Mouse (Mus musculus) spleen, adult 2 months (tissue): ENCODE results near the gene Gpr141.

Experiments
- CTCF ChIP-seq: fragments of 200-500 bp; IDR thresholded peaks from 2 replicates; pipeline ENCODE4 v1.5.1; 2011; ENCODE audit warnings: mild to moderate bottlenecking, inconsistent platforms; ENCODE audit not compliant: insufficient read depth, insufficient read length, insufficient replicate concordance; ENCODE audit errors: extremely low read depth
- POLR2A ChIP-seq: fragments of 200-500 bp; IDR thresholded peaks from 2 replicates; pipeline ENCODE4 v1.6.1; 2011; ENCODE audit warnings: low read depth, low read length, inconsistent platforms

DNA sequence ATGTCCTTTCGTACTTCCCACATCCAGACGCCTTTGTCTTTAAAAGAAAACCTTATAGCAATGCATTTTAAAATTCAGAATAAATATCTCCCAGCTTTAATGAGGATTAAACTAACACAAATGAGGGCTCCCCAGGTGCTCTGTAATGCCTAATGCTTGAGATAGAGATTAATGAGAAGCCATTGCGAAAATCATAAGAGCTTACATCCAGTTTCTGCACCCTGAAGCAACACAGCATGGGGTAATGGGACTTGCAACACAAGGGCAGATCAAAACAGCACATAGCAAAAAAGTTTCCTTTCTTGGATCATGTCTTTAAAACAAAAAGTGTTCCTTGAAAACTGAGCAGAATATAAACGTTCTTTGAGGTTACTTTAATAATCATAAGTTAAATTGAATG, 30.3 kb downstream of the Gpr141 start:
- TF ChIP-seq CTCF = no peak
- no peak for TF ChIP-seq POLR2A
